Mouse (Mus musculus): ENCODE measurements at regions not wholly inside any gene's neighbourhood (a gene's known extent, or its start where the extent isn't known, plus 50 kb on each side); places are given as distances from the start of the nearest gene placed in this dataset.

GRCm38 (mm10) chr5:116852691-116853090, 261.1 kb upstream of the Srrm4 start:
- TF ChIP-seq USF1 (IDR thresholded peaks at IDR 0.05; ENCODE audit: low read depth) (no peak), E2F4 (IDR thresholded peaks at IDR 0.05; ENCODE audit: insufficient read depth) (no peak), POLR2A (IDR thresholded peaks at IDR 0.05; ENCODE audit: insufficient read length, low read depth) (no peak), CEBPB (IDR thresholded peaks at IDR 0.05; ENCODE audit: insufficient read depth, poor library complexity, severe bottlenecking) (no peak)

Data from myocyte (in vitro differentiated cells).